Mouse (Mus musculus): ENCODE results near the gene Asic4. TPM values are rescaled to one million over a fixed set of nuclear protein-coding genes. Genes with fewer than 3 reads are reported as not detected.

Asic4 gene
- polyA plus RNA-seq, 1 experiment from 2014 or later = 0.29 TPM

DNA sequence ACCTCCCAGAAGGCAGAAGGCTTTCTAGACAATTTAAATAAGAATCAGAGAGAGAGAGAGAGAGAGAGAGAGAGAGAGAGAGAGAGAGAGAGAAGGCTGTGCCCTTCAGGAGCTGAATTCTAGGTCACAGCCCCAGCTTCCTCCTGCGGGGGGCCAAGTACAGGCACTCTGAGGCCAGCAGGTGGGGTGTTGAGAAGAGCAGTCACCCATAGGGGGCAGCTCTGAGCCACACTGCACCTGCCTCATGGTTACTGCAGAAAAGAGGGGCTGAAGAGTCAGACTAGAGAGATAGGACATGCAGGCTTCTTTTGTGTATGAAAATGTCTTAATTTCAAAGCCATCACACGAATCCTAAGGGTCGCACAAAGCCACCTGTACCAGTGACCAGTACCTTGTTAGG, 36.5 kb upstream of the Asic4 start:
- no peak for DNase-seq (ENCODE audit: low spot score)
- no peak for ATAC-seq (replicated peaks; ENCODE audit: insufficient number of reproducible peaks, low FRiP score, low TSS enrichment, low read depth)
- Histone ChIP-seq H3K27ac (replicated peaks; ENCODE audit: low read depth, low read length) (no peak overlapping the region), H3K9ac (replicated peaks; ENCODE audit: low read length) (no peak overlapping the region), H3K4me1 (ENCODE audit: control insufficient read depth, insufficient read depth, low read length) (no peaks in the 10 kb centered on the region), H3K4me2 (ENCODE audit: low read depth, low read length) (no peak overlapping the region), H3K36me3 (replicated peaks; ENCODE audit: control insufficient read depth, insufficient read depth, low read depth, low read length) (no peaks in the 10 kb centered on the region), H3K9me3 (replicated peaks; ENCODE audit: control insufficient read depth, low read length) (no peaks in the 10 kb centered on the region), H3K4me3 (ENCODE audit: low read depth, low read length) (no peak overlapping the region), H3K27me3 (ENCODE audit: control insufficient read depth, insufficient read depth, low read length) (no peaks in the 10 kb centered on the region)
- WGBS = 56% methylated on average over 3 of the region's 3 CpGs

DNA sequence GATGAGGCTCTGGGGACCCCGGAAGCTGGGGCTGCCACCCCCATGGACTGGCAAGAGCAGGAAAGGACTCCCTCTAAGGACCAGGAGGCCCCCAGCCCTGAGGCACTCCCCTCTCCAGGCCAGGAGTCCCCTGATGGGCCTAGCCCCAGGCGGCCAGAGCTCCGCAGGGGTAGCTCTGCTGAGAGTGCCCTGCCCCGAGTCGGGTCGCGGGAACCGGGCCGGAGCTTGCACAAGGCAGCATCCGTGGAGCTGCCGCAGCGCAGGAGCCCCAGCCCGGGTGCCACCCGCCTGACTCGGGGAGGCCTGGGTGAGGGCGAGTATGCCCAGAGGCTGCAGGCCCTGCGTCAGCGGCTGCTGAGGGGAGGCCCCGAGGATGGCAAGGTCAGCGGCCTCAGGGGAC, 28.4 kb upstream of the Asic4 start:
- peaks cover 21% of the 10 kb centered on the region for H3K27me3 ChIP-seq (ENCODE audit: control insufficient read depth, insufficient read depth, low read length)

DNA sequence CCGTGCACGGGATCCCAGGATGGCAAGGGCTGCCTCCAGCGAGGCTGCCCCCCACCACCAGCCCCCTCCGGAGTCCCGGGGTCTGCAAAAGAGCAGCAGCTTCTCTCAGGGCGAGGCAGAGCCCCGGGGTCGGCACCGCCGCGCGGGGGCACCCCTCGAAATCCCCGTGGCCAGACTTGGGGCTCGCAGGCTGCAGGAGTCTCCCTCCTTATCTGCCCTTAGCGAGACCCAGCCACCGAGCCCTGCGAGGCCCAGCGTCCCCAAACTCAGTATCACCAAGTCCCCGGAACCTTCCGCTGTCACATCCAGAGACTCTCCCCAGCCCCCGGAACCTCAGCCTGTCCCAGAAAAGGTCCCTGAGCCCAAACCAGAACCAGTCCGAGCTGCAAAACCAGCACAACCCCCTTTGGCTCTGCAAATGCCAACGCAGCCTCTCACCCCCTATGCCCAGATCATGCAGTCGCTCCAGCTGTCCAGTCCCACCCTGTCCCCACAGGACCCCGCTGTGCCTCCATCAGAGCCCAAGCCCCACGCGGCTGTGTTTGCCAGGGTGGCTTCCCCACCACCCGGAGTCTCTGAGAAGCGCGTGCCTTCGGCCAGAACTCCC, 27.9 kb upstream of the Asic4 start:
- peaks cover 21% of the 10 kb centered on the region for H3K27me3 ChIP-seq (ENCODE audit: control insufficient read depth, insufficient read depth, low read length)
- H3K4me2 ChIP-seq (ENCODE audit: low read depth, low read length) = peak overlapping the region; percentile 63
- H3K9me3 ChIP-seq (replicated peaks; ENCODE audit: control insufficient read depth, low read length) = no peaks in the 10 kb centered on the region
- peaks cover 18% of the 10 kb centered on the region for H3K4me1 ChIP-seq (ENCODE audit: control insufficient read depth, insufficient read depth, low read length)
- peak overlapping the region; percentile 50 for H3K9ac ChIP-seq (replicated peaks; ENCODE audit: low read length)
- H3K36me3 ChIP-seq (replicated peaks; ENCODE audit: control insufficient read depth, insufficient read depth, low read depth, low read length) = no peaks in the 10 kb centered on the region
- 5% methylated on average over 32 of the region's 32 CpGs for WGBS
- peak; percentile 9 for DNase-seq (ENCODE audit: low spot score)
- H3K4me3 ChIP-seq (ENCODE audit: low read depth, low read length) = peak overlapping the region; percentile 37
- no peak overlapping the region for H3K27ac ChIP-seq (replicated peaks; ENCODE audit: low read depth, low read length)
- ATAC-seq (replicated peaks; ENCODE audit: insufficient number of reproducible peaks, low FRiP score, low TSS enrichment, low read depth) = 0 out of 2 replicates have a peak, but pooled peaks have one; percentile 22

More for the DNA sequence above, 28.4 kb upstream of the Asic4 start:
- ATAC-seq (replicated peaks; ENCODE audit: insufficient number of reproducible peaks, low FRiP score, low TSS enrichment, low read depth) = no peak
- Histone ChIP-seq H3K4me2 (ENCODE audit: low read depth, low read length) (peak overlapping the region; percentile 48), H3K4me3 (ENCODE audit: low read depth, low read length) (peak overlapping the region; percentile 37), H3K9ac (replicated peaks; ENCODE audit: low read length) (no peak overlapping the region), H3K27ac (replicated peaks; ENCODE audit: low read depth, low read length) (no peak overlapping the region), H3K9me3 (replicated peaks; ENCODE audit: control insufficient read depth, low read length) (no peaks in the 10 kb centered on the region), H3K4me1 (ENCODE audit: control insufficient read depth, insufficient read depth, low read length) (peaks cover 18% of the 10 kb centered on the region), H3K36me3 (replicated peaks; ENCODE audit: control insufficient read depth, insufficient read depth, low read depth, low read length) (no peaks in the 10 kb centered on the region)
- WGBS = 4% methylated on average over 17 of the region's 20 CpGs
- DNase-seq (ENCODE audit: low spot score) = peak; percentile 14

DNA sequence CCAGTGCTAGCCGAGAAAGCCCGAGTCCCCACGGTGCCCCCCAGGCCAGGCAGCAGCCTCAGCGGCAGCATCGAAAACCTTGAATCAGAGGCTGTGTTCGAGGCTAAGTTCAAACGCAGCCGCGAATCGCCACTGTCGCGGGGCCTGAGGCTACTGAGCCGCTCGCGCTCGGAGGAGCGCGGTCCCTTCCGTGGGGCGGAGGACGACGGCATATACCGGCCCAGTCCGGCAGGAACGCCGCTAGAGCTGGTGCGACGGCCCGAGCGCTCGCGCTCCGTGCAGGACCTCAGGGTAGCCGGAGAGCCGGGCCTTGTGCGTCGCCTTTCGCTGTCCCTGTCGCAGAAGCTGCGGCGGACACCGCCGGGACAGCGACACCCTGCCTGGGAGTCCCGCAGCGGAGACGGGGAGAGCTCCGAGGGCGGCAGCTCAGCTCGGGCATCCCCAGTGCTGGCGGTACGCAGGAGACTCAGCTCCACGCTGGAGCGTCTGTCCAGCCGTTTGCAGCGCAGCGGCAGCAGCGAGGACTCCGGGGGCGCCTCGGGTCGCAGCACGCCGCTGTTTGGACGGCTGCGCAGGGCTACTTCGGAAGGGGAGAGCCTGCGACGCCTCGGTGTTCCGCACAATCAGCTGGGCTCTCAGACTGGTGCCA, 27.3 kb upstream of the Asic4 start:
- Histone ChIP-seq H3K9me3 (replicated peaks; ENCODE audit: control insufficient read depth, low read length) (no peaks in the 10 kb centered on the region), H3K4me1 (ENCODE audit: control insufficient read depth, insufficient read depth, low read length) (peaks cover 18% of the 10 kb centered on the region), H3K27ac (replicated peaks; ENCODE audit: low read depth, low read length) (no peak overlapping the region), H3K4me2 (ENCODE audit: low read depth, low read length) (peak overlapping the region; percentile 63), H3K4me3 (ENCODE audit: low read depth, low read length) (peak overlapping the region; percentile 37), H3K9ac (replicated peaks; ENCODE audit: low read length) (peak overlapping the region; percentile 50), H3K27me3 (ENCODE audit: control insufficient read depth, insufficient read depth, low read length) (peaks cover 21% of the 10 kb centered on the region), H3K36me3 (replicated peaks; ENCODE audit: control insufficient read depth, insufficient read depth, low read depth, low read length) (no peaks in the 10 kb centered on the region)
- 1% methylated on average over 71 of the region's 71 CpGs for WGBS
- DNase-seq (ENCODE audit: low spot score) (peak; percentile 60), ATAC-seq (replicated peaks; ENCODE audit: insufficient number of reproducible peaks, low FRiP score, low TSS enrichment, low read depth) (no peak; the same call in 1 of the 2 replicates)

DNA sequence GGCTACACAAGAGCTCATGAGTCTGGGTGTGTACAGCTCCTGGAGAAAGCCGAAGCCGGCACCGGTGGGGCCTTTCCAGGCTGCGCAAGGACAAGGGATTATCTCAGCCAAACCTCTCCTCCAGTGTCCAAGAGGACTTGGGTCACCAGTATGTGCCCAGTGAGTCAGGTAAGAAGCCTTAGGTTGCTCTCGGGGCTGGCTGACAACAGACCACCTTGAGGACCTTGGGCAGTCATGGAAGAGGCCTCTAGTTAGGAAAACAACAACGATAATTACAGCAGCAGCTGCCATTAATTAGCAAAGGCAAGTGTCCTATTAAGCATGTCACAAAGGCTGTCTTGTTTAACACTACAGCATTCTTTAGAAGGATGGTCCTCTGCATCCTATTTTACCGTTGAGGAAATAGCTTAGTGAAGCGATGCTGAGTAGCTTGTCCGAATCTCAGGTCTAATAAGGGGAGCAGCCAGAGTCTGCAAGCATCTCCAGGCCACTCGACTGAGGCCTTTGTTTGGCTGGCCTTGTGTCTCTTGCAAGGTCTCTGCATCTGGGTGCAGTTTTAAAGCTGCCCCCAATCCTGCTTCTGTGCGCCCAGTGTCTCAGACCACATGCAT, 26.4 kb upstream of the Asic4 start:
- Histone ChIP-seq H3K27me3 (ENCODE audit: control insufficient read depth, insufficient read depth, low read length) (peaks cover 21% of the 10 kb centered on the region), H3K4me3 (ENCODE audit: low read depth, low read length) (no peak overlapping the region), H3K4me1 (ENCODE audit: control insufficient read depth, insufficient read depth, low read length) (peaks cover 18% of the 10 kb centered on the region), H3K36me3 (replicated peaks; ENCODE audit: control insufficient read depth, insufficient read depth, low read depth, low read length) (no peaks in the 10 kb centered on the region), H3K27ac (replicated peaks; ENCODE audit: low read depth, low read length) (no peak overlapping the region), H3K4me2 (ENCODE audit: low read depth, low read length) (no peak overlapping the region), H3K9ac (replicated peaks; ENCODE audit: low read length) (no peak overlapping the region), H3K9me3 (replicated peaks; ENCODE audit: control insufficient read depth, low read length) (no peaks in the 10 kb centered on the region)
- 25% methylated on average over 11 of the region's 11 CpGs for WGBS
- no peak for DNase-seq (ENCODE audit: low spot score)
- no peak for ATAC-seq (replicated peaks; ENCODE audit: insufficient number of reproducible peaks, low FRiP score, low TSS enrichment, low read depth)

DNA sequence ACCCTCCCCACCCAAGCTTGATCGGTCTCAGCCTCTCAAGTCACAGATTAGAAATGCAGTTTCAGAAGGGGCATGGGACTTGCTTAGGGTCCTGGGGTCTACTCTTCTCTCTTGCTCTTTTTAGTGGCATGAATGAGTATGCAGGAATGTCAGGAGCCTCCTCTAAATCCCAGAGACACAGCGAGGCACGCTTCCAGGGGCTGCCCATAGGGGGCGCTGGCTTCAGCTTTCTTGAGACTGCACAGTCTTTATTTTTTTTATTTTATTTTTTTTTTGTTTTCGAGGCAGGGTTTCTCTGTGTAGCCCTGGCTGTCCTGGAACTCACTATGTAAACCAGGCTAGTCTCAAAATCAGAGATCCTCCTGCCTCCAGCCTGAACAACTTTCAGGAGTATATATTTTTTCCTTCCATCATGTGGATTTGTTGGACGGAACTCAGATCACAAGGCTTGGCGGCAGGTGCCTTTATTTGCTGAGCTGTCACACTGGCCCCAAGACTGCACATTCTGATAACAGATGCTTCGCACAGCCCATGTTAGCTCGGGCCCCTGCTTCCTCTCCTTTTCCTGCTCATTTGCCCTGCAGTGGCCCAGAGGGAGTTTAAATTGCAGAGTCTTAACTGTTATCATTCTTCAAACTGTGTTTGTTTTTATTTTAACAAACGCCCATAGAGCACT, 24.3 kb upstream of the Asic4 start:
- WGBS = 27% methylated on average over 10 of the region's 10 CpGs
- H3K27me3 ChIP-seq (ENCODE audit: control insufficient read depth, insufficient read depth, low read length) = peaks cover 21% of the 10 kb centered on the region

DNA sequence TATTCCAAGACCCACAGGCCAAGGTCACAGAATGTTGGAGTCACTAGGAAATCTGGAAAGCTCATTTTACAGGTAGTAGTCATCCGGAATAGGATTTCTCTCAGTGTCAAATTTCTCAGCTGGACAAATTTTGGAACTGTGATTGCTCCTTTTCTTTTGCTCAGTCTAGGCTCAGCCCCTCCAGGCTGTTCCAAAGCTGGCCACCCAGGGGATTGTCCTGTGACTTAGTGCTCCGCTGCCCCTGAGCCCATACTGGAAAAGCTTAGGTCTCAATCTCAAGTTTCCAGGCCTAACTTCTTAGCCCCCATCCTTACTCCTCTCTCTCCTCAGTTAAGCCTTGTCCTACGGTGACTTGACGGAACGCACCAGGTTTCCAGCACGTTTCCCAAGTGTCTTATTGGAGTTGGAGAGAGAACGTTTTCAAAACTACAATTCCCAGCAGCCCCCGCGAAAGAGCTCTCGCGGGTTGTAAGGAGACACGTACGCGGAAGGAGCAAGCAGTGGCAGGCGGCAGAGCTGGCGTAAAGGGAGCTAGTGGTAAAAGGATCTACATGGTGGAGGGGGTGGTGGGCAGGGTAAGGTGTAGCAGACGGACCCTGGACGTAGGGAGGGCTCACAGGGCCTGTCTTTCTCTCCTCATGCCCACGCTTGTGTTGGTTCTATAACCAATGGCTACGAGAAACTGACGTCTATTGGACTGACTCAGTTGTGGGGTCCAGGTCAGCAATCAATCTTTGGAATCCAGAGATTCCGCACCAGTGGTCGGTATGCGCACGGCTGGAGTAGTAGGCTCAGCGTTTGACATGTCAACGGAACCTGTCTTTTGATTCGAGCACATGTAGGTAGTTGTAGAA, 14.5 kb upstream of the Asic4 start, which contains the start of gene Gmppa:
Gene Gmppa, plus strand, starts transcription at position 456 of the 854 bp plus-strand sequence.
- peak; percentile 95 for DNase-seq (ENCODE audit: low spot score)
- no peaks in the 10 kb centered on the region for H3K9me3 ChIP-seq (replicated peaks; ENCODE audit: control insufficient read depth, low read length)
- WGBS = 5% methylated on average over 28 of the region's 28 CpGs
- no peaks in the 10 kb centered on the region for H3K27me3 ChIP-seq (ENCODE audit: control insufficient read depth, insufficient read depth, low read length)
- peaks cover 4% of the 10 kb centered on the region; the same call in 1 of the 2 replicates for H3K4me1 ChIP-seq (ENCODE audit: control insufficient read depth, insufficient read depth, low read length)
- H3K9ac ChIP-seq (replicated peaks; ENCODE audit: low read length) = peak within 1 kb of the TSS; percentile 67
- peak within 1 kb of the TSS; percentile 36 for H3K4me2 ChIP-seq (ENCODE audit: low read depth, low read length)
- no peak within 1 kb of the TSS for H3K27ac ChIP-seq (replicated peaks; ENCODE audit: low read depth, low read length)
- H3K4me3 ChIP-seq (ENCODE audit: low read depth, low read length) = peak within 1 kb of the TSS; percentile 52
- no peaks in the 10 kb centered on the region for H3K36me3 ChIP-seq (replicated peaks; ENCODE audit: control insufficient read depth, insufficient read depth, low read depth, low read length)
- ATAC-seq (replicated peaks; ENCODE audit: insufficient number of reproducible peaks, low FRiP score, low TSS enrichment, low read depth) = peak; percentile 80

More for the DNA sequence above, 24.3 kb upstream of the Asic4 start:
- Histone ChIP-seq H3K9ac (replicated peaks; ENCODE audit: low read length) (no peak overlapping the region), H3K4me3 (ENCODE audit: low read depth, low read length) (no peak overlapping the region), H3K36me3 (replicated peaks; ENCODE audit: control insufficient read depth, insufficient read depth, low read depth, low read length) (no peaks in the 10 kb centered on the region), H3K27ac (replicated peaks; ENCODE audit: low read depth, low read length) (no peak overlapping the region), H3K9me3 (replicated peaks; ENCODE audit: control insufficient read depth, low read length) (no peaks in the 10 kb centered on the region), H3K4me1 (ENCODE audit: control insufficient read depth, insufficient read depth, low read length) (peaks cover 18% of the 10 kb centered on the region), H3K4me2 (ENCODE audit: low read depth, low read length) (no peak overlapping the region)
- ATAC-seq (replicated peaks; ENCODE audit: insufficient number of reproducible peaks, low FRiP score, low TSS enrichment, low read depth) (no peak), DNase-seq (ENCODE audit: low spot score) (peak; percentile 89)
